ENCODE assay signal across 30 mouse cellular contexts in the genomic region with DNA sequence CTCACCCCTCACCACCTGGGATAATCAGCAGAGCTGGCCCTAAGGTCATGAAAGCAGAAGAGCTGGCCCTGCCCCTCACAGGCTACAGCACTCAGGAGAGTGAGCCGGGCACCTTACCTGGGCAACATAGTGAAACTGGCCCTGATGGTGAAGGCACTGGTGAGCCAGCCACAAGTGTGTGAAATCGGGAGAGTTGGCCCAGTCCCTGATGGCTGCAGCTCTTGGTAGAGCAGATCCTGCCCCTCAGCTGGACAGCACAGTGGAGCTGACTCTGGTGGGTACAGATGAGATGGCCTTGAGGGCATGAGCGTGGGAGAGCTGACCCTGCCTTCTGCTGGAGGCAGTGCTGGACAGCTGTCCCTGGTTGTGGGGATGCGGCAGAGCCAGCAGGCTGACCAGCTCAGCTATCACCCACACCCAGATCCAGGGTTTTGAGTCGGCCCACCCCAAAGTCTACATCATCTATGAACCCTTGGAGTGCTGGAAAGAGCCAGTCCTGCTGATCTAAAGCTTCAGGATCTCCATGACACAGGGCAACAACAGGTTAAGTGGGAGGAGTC. TPM values are rescaled to one million over a fixed set of nuclear protein-coding genes. Genes with fewer than 3 reads are reported as not detected.
DNase-seq lines count a peak whose midpoint lies in the region; ATAC-seq and TF ChIP-seq lines count a peak whose summit lies in the region.
"Had no signal": no experiment of that assay in that cellular context is flagged by ENCODE, and none has a peak within 500 bp of the region (broad histone marks: within the 10 kb centered on the region; RNA-seq: fewer than 3 reads in every experiment).

No protein-coding gene starts in this region.

- no peak overlapping the region for H3K27ac ChIP-seq in heart, embryonic 12.5 days (ENCODE audit: poor library complexity, severe bottlenecking)
- no peak overlapping the region for H3K27ac ChIP-seq in kidney, embryonic 16.5 days (ENCODE audit: low read length)
- no peak overlapping the region for H3K27ac ChIP-seq in lung, postnatal 0 days (ENCODE audit: low read length)
- H3K27ac ChIP-seq: embryonic facial prominence, embryonic 13.5 days; forebrain, embryonic 10.5 days; forebrain, embryonic 15.5 days; hindbrain, embryonic 15.5 days; liver, embryonic 14.5 days; neural tube, embryonic 12.5 days had no signal

- H3K36me3 ChIP-seq in heart, embryonic 12.5 days = peaks cover 13% of the 10 kb centered on the region; the same call in 1 of the 2 replicates
- H3K36me3 ChIP-seq in kidney, embryonic 16.5 days (ENCODE audit: insufficient read depth, low read length) = peaks cover 19% of the 10 kb centered on the region
- H3K36me3 ChIP-seq in lung, postnatal 0 days (ENCODE audit: insufficient read depth, low read length) = no peaks in the 10 kb centered on the region; the same call in 1 of the 2 replicates
- H3K36me3 ChIP-seq: embryonic facial prominence, embryonic 13.5 days; forebrain, embryonic 10.5 days; forebrain, embryonic 15.5 days; hindbrain, embryonic 15.5 days; neural tube, embryonic 12.5 days had no signal

- no peaks in the 10 kb centered on the region for H3K9me3 ChIP-seq in heart, embryonic 12.5 days (replicated peaks)
- H3K9me3 ChIP-seq in kidney, embryonic 16.5 days (ENCODE audit: low read length) = peaks cover 2% of the 10 kb centered on the region; the same call in 1 of the 2 replicates
- H3K9me3 ChIP-seq in lung, postnatal 0 days (ENCODE audit: low read length) = no peaks in the 10 kb centered on the region
- H3K9me3 ChIP-seq: embryonic facial prominence, embryonic 13.5 days; forebrain, embryonic 10.5 days; hindbrain, embryonic 15.5 days; neural tube, embryonic 12.5 days had no signal

- H3K27me3 ChIP-seq in heart, embryonic 12.5 days (replicated peaks) = no peaks in the 10 kb centered on the region
- H3K27me3 ChIP-seq in kidney, embryonic 16.5 days (ENCODE audit: insufficient read depth, low read length) = no peaks in the 10 kb centered on the region
- H3K27me3 ChIP-seq in lung, postnatal 0 days (replicated peaks; ENCODE audit: insufficient read depth, low read length) = no peaks in the 10 kb centered on the region
- H3K27me3 ChIP-seq: CH12.LX; embryonic facial prominence, embryonic 13.5 days; forebrain, embryonic 15.5 days; hindbrain, embryonic 15.5 days; neural tube, embryonic 12.5 days had no signal

- TF ChIP-seq CTCF in lung, postnatal 0 days (IDR thresholded peaks at IDR 0.05) = no peak

- H3K9ac ChIP-seq in heart, embryonic 12.5 days = no peak overlapping the region
- H3K9ac ChIP-seq in kidney, embryonic 16.5 days (replicated peaks; ENCODE audit: low read length) = no peak overlapping the region
- no peak overlapping the region for H3K9ac ChIP-seq in lung, postnatal 0 days (replicated peaks; ENCODE audit: low read depth)
- H3K9ac ChIP-seq: embryonic facial prominence, embryonic 13.5 days; forebrain, embryonic 15.5 days; hindbrain, embryonic 15.5 days; liver, embryonic 14.5 days; neural tube, embryonic 12.5 days had no signal

- peak; percentile 10; the same call in 1 of the 2 replicates for ATAC-seq in cerebellum, adult (ENCODE audit: insufficient number of reproducible peaks, low FRiP score, low TSS enrichment)
- ATAC-seq in heart, embryonic 12.5 days (ENCODE audit: insufficient number of reproducible peaks, low FRiP score) = 0 out of 2 replicates have a peak, but pooled peaks have one; percentile 33
- peak; percentile 57; the same call in 1 of the 2 replicates for ATAC-seq in kidney, embryonic 16.5 days (ENCODE audit: low FRiP score, low TSS enrichment)
- ATAC-seq in lung, postnatal 0 days = no peak
- ATAC-seq: forebrain, embryonic 15.5 days; intestine, embryonic 16.5 days; midbrain, embryonic 16.5 days had no signal

- H3K4me3 ChIP-seq in heart, embryonic 12.5 days = no peak overlapping the region
- H3K4me3 ChIP-seq in kidney, embryonic 16.5 days (ENCODE audit: low read length) = no peak overlapping the region
- no peak overlapping the region for H3K4me3 ChIP-seq in lung, postnatal 0 days (ENCODE audit: low read depth, low read length)
- H3K4me3 ChIP-seq: embryonic facial prominence, embryonic 13.5 days; forebrain, embryonic 10.5 days; forebrain, embryonic 15.5 days; hindbrain, embryonic 15.5 days; neural tube, embryonic 12.5 days had no signal

- no peak overlapping the region for H3K4me2 ChIP-seq in heart, embryonic 12.5 days
- no peak overlapping the region for H3K4me2 ChIP-seq in kidney, embryonic 16.5 days (replicated peaks; ENCODE audit: low read depth, low read length)
- H3K4me2 ChIP-seq in lung, postnatal 0 days (replicated peaks; ENCODE audit: low read depth, low read length) = no peak overlapping the region
- H3K4me2 ChIP-seq: embryonic facial prominence, embryonic 13.5 days; forebrain, embryonic 15.5 days; hindbrain, embryonic 15.5 days; midbrain, embryonic 11.5 days; neural tube, embryonic 12.5 days had no signal

- peaks cover 5% of the 10 kb centered on the region; the same call in 1 of the 2 replicates for H3K4me1 ChIP-seq in heart, embryonic 12.5 days (replicated peaks)
- H3K4me1 ChIP-seq in kidney, embryonic 16.5 days (ENCODE audit: insufficient read depth, low read length) = no peaks in the 10 kb centered on the region
- H3K4me1 ChIP-seq in lung, postnatal 0 days (ENCODE audit: insufficient read depth, low read depth, low read length) = no peaks in the 10 kb centered on the region
- H3K4me1 ChIP-seq: embryonic facial prominence, embryonic 13.5 days; forebrain, embryonic 10.5 days; forebrain, embryonic 15.5 days; hindbrain, embryonic 15.5 days; neural tube, embryonic 12.5 days had no signal

- no peak for TF ChIP-seq EP300 in lung, postnatal 0 days (IDR thresholded peaks at IDR 0.05)

- DNase-seq in cerebellum, postnatal 10 days = no peak
- DNase-seq in heart, adult 9 months (ENCODE audit: low spot score in 2 of 2) = no peak
- no peak for DNase-seq in kidney, postnatal 10 days
- peak; percentile 14 for DNase-seq in lung, postnatal 10 days
- no peak for DNase-seq in lung, postnatal 0 days (ENCODE audit: low spot score)
- DNase-seq: adrenal gland, adult 8-10 months; cerebellum, adult 8-10 months; cerebellum, postnatal 36 days; gastrocnemius, postnatal 25 days; heart, adult 18-20 months; kidney, adult 8-10 months; layer of hippocampus, postnatal 36 days; left cerebral cortex, postnatal 4 days; liver; right cerebral cortex, adult 18-20 months; spleen, adult 18-20 months; thymus, postnatal 14 days had no signal

- WGBS in heart, embryonic 12.5 days = 76% methylated on average over 5 of the region's 5 CpGs
- WGBS in kidney, embryonic 16.5 days = 74% methylated on average over 5 of the region's 5 CpGs
- 66% methylated on average over 5 of the region's 5 CpGs for WGBS in lung, postnatal 0 days

RNA-seq across cellular contexts. Expression of a gene that starts 43.7 kb away (rescaled TPM):
- polyA plus RNA-seq in heart, embryonic 12.5 days (2016; fragmentation: Nextera tagmentation; extraction: Ambion mirVana) = 19.0 and 22.7 TPM in 2 replicates
- polyA plus RNA-seq in kidney, embryonic 16.5 days (2015; fragmentation: Nextera tagmentation; extraction: Ambion mirVana) = 32.5 and 37.7 TPM in 2 replicates
- 50.3 and 55.2 TPM in 2 replicates for polyA plus RNA-seq in lung, postnatal 0 days (2015; fragmentation: Nextera tagmentation; extraction: Ambion mirVana)
